Mouse (Mus musculus) lung, embryonic 14.5 days (tissue): Measurements from ENCODE around the gene Itga2b. TPM values are rescaled to one million over a fixed set of nuclear protein-coding genes. Genes with fewer than 3 reads are reported as not detected.

Experiments
- ATAC-seq: fragments of 200-750 bp; cut with Nextera tagmentation; 2 replicates; pipeline ENCODE4 v1.8.0; 2017; ENCODE audit warnings: mild to moderate bottlenecking, moderate TSS enrichment, moderate library complexity; ENCODE audit not compliant: insufficient read depth
- DNase-seq: peaks from one replicate; pipeline ENCODE4 v3.0.0-alpha.2; 2015
- H3K27ac ChIP-seq: fragments of 300-500 bp; sonication (generic); 2 replicates; pipeline ENCODE4 v1.5.1; 2014; ENCODE audit warnings: low read depth, mild to moderate bottlenecking, moderate library complexity
- H3K27me3 ChIP-seq: fragments of 300-500 bp; sonication (generic); 2 replicates; pipeline ENCODE4 v1.6.1; 2014; ENCODE audit warnings: low read length, control low read depth; ENCODE audit not compliant: insufficient read depth
- H3K36me3 ChIP-seq: fragments of 300-500 bp; sonication (generic); 2 replicates; pipeline ENCODE4 v1.6.1; 2014; ENCODE audit warnings: control low read depth; ENCODE audit not compliant: insufficient read depth
- H3K4me1 ChIP-seq: fragments of 300-500 bp; sonication (generic); 2 replicates; pipeline ENCODE4 v1.6.1; 2014; ENCODE audit warnings: antibody characterized with exemption, control low read depth; ENCODE audit not compliant: insufficient read depth
- H3K4me2 ChIP-seq: fragments of 300-500 bp; sonication (generic); 2 replicates; pipeline ENCODE4 v1.6.1; 2014; ENCODE audit warnings: mild to moderate bottlenecking
- H3K4me3 ChIP-seq: fragments of 300-500 bp; sonication (generic); 2 replicates; pipeline ENCODE4 v1.5.1; 2014; ENCODE audit warnings: low read depth, low read length
- H3K9ac ChIP-seq: fragments of 300-500 bp; sonication (generic); 2 replicates; pipeline ENCODE4 v1.6.1; 2014
- H3K9me3 ChIP-seq: fragments of 300-500 bp; sonication (generic); 2 replicates; pipeline ENCODE4 v1.6.1; 2016; ENCODE audit warnings: low read depth, low read length, control low read depth
- CTCF ChIP-seq: IDR thresholded peaks from 2 replicates; pipeline ENCODE4 v1.5.1; 2016; ENCODE audit warnings: antibody characterized with exemption, low read depth
- WGBS: fragments of 180-500 bp; shearing (Covaris S2); extraction: QIAGEN DNeasy Blood & Tissue Kit; methylation state at CpG from one replicate; pipeline ENCODE4 v1.1.7; 2014; 5-methylcytosine and 5-hydroxymethylcytosine counted together
- polyA plus RNA-seq: library from polyadenylated mRNA; unstranded; fragments of >200 nt; fragmentation: Nextera tagmentation; extraction: Ambion mirVana; gene quantifications from 2 replicates; pipeline ENCODE4 v1.2.1, GENCODE M21; 2014

The Itga2b gene
- polyA plus RNA-seq, 1 experiment from 2014 or later: 10.1 TPM

DNA sequence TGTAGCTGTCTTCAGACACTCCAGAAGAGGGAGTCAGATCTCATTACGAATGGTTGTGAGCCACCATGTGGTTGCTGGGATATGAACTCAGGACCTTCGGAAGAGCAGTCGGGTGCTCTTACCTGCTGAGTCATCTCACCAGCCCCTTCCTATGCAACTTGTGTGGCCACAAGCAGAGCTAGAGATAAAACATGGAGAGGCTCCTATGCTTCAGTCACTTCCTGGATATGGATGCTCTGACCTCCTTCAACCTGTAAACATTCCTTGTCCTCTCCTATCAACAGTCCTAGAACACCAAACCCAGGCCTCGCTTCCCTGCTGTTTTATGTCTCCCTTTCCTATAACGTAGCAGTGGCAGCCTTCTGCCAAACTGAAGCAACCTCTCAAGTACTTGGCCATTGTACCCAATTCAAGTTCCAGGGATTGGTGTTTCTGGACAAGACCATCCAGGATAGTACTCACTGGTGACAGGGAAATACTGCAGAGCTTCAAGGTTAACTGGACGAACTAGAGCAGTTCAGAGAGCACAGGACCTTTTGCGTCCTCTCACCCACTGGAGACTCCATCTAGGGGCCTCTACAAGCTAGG is 24.2 kb upstream of the Itga2b start:
- no peak for DNase-seq
- Histone ChIP-seq H3K4me3 (no peak overlapping the region), H3K27ac (no peak overlapping the region), H3K27me3 (no peaks in the 10 kb centered on the region), H3K36me3 (peaks cover 46% of the 10 kb centered on the region), H3K4me2 (no peak overlapping the region), H3K9me3 (no peaks in the 10 kb centered on the region), H3K9ac (no peak overlapping the region), H3K4me1 (no peaks in the 10 kb centered on the region)
- 80% methylated on average over 7 of the region's 7 CpGs for whole genome bisulfite sequencing
- no peak for TF ChIP-seq CTCF
- no peak for ATAC-seq

DNA sequence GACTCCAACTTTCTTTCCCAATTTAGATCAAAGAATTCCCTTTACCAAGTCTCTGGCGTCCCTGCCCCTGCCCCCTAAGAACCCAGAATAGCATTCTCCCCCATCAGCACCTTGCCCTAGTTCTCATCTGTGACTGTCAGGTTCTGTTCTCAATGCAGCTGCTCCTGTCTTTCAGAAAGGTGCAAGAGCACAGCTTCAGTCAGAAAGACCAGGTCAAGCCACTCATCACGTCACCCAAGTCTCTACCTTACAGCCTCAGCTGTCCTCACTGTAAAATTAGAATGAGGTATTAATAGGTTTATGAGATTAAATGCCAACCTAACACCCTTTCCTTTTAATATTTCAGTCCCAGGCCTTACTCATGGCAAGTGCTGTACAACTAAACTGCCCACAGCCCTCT is 23.3 kb upstream of the Itga2b start:
- no peaks in the 10 kb centered on the region for H3K4me1 ChIP-seq
- no peaks in the 10 kb centered on the region for H3K27me3 ChIP-seq
- ATAC-seq (no peak), DNase-seq (no peak)
- H3K9me3 ChIP-seq: no peaks in the 10 kb centered on the region
- H3K4me2 ChIP-seq: no peak overlapping the region
- no peak for TF ChIP-seq CTCF
- whole genome bisulfite sequencing: 82% methylated on average over 2 of the region's 2 CpGs
- H3K36me3 ChIP-seq: peaks cover 37% of the 10 kb centered on the region
- no peak overlapping the region for H3K9ac ChIP-seq
- no peak overlapping the region for H3K4me3 ChIP-seq
- no peak overlapping the region for H3K27ac ChIP-seq

DNA sequence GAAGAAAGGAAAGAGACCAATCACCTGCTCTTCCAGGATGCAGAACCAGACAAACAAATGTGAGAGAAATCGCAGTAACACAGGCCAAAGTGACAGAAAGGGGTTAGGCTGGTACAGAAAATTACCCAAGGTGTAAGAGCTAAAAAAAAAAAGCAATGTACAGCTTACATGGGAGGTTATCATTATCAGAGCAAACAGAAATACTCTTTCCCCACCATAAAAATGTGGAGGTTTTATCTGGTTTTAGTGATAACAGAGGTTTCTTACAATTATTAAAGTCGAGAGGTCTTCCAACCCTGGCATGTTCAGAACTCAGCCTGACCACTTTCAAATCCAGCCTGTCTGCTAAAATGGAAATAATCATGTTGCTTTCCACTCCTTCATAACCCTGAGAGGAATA is 18.0 kb upstream of the Itga2b start:
- H3K9ac ChIP-seq: no peak overlapping the region
- 78% methylated on average over 2 of the region's 2 CpGs for WGBS
- H3K27ac ChIP-seq: no peak overlapping the region
- H3K4me1 ChIP-seq: no peaks in the 10 kb centered on the region
- H3K4me3 ChIP-seq: no peak overlapping the region
- no peaks in the 10 kb centered on the region for H3K27me3 ChIP-seq
- H3K9me3 ChIP-seq: no peaks in the 10 kb centered on the region
- H3K36me3 ChIP-seq: peaks cover 46% of the 10 kb centered on the region
- H3K4me2 ChIP-seq: no peak overlapping the region
- DNase-seq (no peak), ATAC-seq (no peak)
- TF ChIP-seq CTCF: no peak

DNA sequence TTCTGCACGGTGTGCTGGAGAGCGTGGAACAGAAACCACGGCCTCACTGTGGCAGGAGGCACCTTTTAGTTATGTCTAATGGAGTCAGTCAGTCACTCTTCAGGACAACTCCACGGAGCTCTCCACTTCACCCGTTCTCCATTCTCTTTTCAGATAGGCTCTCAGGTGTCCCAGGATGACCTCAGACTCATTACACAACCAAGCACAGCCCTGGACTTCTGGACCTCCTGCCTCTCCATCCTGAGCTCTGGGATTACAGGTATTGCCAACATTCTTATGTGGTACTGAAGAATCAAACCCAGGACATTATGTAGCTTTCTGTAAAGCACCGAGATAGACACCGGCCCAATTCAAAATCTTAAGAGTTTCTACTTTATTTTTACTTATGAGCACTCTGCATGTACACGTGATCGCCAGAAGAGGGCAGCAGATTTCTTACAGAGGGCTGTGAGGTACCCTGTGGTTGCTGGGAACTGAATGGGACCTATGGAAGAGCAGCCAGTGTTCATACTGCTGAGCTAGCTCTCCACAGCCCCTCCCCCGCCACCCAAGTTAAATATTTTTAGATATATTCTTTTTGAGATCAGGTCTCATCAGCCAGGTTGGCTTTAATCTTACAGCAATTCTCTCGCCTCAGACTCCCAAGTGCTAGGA is 16.9 kb upstream of the Itga2b start:
- TF ChIP-seq CTCF: peak; percentile 78
- no peak overlapping the region for H3K9ac ChIP-seq
- H3K4me3 ChIP-seq: no peak overlapping the region
- H3K4me1 ChIP-seq: no peaks in the 10 kb centered on the region
- H3K9me3 ChIP-seq: no peaks in the 10 kb centered on the region
- H3K4me2 ChIP-seq: no peak overlapping the region
- ATAC-seq (peak; percentile 75), DNase-seq (peak; percentile 89)
- H3K27me3 ChIP-seq: no peaks in the 10 kb centered on the region
- no peak overlapping the region for H3K27ac ChIP-seq
- WGBS: 63% methylated on average over 11 of the region's 11 CpGs
- H3K36me3 ChIP-seq: peaks cover 46% of the 10 kb centered on the region

DNA sequence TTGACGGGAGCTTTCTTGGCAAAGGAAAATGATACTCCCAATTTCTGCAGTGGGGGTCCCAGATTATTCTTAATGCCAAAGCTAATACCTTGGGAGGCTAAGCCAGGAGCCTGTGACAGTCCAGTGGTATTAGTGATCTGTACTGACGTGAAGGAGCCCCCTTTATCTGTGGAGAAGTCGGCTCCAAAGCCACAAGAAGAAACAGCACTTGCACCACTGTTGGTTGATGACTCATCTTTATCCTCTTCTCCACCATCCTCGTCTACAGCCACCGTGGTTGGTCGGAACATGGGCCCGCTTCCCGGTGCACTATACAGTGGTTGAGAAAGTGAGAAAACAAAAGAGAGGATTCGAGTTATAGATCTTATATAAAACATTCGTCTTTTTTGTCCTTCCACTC is 11.9 kb upstream of the Itga2b start:
- Histone ChIP-seq H3K4me1 (no peaks in the 10 kb centered on the region), H3K4me3 (no peak overlapping the region), H3K9me3 (no peaks in the 10 kb centered on the region), H3K4me2 (no peak overlapping the region), H3K36me3 (peaks cover 82% of the 10 kb centered on the region), H3K27me3 (no peaks in the 10 kb centered on the region), H3K9ac (no peak overlapping the region), H3K27ac (no peak overlapping the region)
- 90% methylated on average over 10 of the region's 10 CpGs for WGBS
- DNase-seq: no peak
- ATAC-seq: no peak
- no peak for TF ChIP-seq CTCF

DNA sequence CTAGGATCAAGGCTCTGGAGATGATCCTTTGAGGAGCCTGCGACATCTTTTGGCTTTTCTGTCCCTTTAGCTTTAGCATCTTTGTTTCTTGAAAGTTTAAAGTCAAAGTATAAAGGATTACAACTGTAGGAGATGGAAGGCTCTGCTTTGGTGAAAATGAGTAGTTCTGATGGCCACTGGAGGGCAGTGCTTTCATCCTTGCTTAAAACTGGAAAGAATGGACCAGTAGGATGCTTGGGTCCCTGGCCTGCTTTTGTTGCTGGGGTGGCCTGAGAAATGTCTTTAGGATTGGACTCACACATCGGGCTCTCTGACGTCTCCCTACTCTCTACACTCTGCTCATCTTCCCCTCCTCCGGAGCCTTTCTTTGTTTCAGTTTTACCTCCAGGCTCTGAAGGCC is 11.0 kb upstream of the Itga2b start:
- TF ChIP-seq CTCF: peak; percentile 33
- no peak overlapping the region for H3K4me2 ChIP-seq
- no peaks in the 10 kb centered on the region for H3K9me3 ChIP-seq
- no peak overlapping the region for H3K9ac ChIP-seq
- H3K27me3 ChIP-seq: no peaks in the 10 kb centered on the region
- 82% methylated on average over 4 of the region's 4 CpGs for WGBS
- peaks cover 76% of the 10 kb centered on the region for H3K36me3 ChIP-seq
- H3K4me3 ChIP-seq: no peak overlapping the region
- H3K27ac ChIP-seq: no peak overlapping the region
- DNase-seq: no peak
- H3K4me1 ChIP-seq: no peaks in the 10 kb centered on the region
- no peak for ATAC-seq

DNA sequence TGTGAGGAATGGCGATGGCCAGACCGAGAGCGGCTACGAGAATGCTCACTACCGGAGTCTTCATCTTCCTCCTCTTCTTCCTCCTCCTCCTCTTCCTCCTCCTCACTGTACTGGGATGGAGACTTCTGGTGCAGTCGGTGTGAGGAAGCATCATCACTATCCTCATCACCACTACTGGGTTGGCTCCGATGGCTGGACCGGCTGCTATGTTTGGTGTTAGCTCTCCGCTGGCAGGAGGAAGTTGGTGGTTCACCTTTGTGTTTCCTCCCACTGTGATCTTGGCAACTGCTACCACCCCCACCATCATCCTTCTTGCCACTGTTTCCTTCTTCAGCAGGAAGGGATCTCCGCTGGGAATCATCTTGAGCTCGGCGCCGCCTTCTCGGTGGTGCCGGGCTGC is 10.2 kb upstream of the Itga2b start:
- H3K4me1 ChIP-seq: no peaks in the 10 kb centered on the region
- 94% methylated on average over 15 of the region's 15 CpGs for WGBS
- ATAC-seq (no peak), DNase-seq (no peak)
- TF ChIP-seq CTCF: no peak
- H3K9me3 ChIP-seq: no peaks in the 10 kb centered on the region
- no peak overlapping the region for H3K4me2 ChIP-seq
- no peak overlapping the region for H3K4me3 ChIP-seq
- peaks cover 69% of the 10 kb centered on the region for H3K36me3 ChIP-seq
- no peak overlapping the region for H3K9ac ChIP-seq
- no peak overlapping the region for H3K27ac ChIP-seq
- no peaks in the 10 kb centered on the region for H3K27me3 ChIP-seq
